Mouse (Mus musculus): ENCODE measurements around the gene Dnajb1.
"Not testable (repeated sequence)": the region's sequence is repeated elsewhere in the genome, so short reads cannot be mapped to it uniquely, and the experiment has no call there.

The Dnajb1 gene

DNA sequence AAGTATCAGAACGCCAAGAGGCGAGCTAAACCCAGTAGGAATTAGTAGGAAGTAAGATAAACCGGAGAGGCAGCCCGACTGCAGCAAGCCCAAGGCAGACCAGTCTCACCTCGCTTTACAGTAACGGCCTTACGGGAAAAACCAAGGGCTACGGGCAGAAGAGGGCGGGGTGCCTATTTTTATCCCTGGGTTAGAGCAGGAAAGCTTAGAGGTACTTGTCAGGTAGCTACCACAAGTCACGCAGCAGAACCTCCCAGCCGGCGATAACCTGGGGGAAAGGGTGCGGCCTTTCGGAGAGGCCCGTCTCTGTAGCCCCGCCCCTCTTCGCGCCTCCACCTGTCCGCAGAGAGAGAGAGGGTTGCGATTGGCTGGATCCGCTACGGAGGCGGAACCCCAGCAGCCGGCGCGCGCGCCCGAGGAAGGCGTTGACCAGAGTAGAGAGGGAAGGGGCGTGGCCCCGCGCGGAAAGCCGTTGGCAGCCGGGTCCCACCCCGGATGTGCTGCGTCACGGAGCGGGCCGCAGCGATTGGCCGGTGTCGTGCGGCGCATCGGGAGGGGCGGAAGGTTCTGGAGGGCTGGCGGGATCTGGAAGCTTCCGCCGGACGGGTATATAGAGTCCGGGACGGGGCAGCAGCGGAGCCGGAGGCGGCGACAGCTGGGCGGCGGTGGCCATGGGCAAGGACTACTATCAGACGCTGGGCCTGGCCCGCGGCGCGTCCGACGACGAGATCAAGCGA lies at the start of gene Dnajb1, which contains the start of gene Tecr:
Gene Dnajb1 (plus strand): TSS at position 533 of the 737 bp plus-strand sequence.
Gene Tecr (minus strand): TSS at position 311 of the 737 bp plus-strand sequence.
- peak; percentile 100 for DNase-seq (ENCODE audit: low spot score in 2 of 2)

DNA sequence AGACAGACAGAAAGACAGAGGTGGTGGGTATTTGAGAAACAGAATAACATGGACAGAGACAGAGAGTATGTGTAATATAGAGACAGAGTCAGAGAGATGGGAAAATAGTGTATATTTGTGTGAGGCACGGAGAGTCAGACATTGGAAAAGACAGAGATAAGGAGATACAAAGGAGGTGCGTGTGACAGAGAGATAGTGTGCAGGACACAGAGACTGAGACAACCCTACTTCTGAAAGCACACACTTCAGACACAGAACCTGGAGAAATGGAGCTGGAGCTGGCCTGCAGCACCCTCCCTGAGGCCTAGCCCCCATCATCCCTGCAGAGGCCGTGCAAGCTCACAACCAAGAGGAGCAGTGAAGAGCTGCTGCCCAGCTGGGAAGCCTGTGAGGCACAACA lies 45.3 kb upstream of the Dnajb1 start:
- no peak for DNase-seq (ENCODE audit: low spot score in 2 of 2)

DNA sequence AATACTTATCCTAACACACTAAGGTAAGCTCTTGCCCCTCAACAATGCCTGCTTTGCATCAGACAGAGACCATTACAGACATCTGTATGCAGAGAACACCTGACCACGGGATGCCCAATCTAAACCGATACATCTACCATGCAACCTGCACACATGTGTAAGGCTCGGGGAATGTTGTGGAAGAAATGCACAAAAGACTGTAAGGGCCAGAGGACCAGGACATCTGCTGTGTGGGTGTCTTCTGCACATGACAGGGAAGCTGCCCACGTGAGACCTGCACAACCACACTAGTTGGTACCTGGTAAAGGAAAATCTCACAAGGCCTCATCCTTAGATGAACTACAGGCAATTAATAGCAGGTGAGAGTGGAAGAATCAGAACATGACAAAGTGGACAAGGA lies 44.7 kb upstream of the Dnajb1 start:
- DNase-seq (ENCODE audit: low spot score in 2 of 2): no peak

DNA sequence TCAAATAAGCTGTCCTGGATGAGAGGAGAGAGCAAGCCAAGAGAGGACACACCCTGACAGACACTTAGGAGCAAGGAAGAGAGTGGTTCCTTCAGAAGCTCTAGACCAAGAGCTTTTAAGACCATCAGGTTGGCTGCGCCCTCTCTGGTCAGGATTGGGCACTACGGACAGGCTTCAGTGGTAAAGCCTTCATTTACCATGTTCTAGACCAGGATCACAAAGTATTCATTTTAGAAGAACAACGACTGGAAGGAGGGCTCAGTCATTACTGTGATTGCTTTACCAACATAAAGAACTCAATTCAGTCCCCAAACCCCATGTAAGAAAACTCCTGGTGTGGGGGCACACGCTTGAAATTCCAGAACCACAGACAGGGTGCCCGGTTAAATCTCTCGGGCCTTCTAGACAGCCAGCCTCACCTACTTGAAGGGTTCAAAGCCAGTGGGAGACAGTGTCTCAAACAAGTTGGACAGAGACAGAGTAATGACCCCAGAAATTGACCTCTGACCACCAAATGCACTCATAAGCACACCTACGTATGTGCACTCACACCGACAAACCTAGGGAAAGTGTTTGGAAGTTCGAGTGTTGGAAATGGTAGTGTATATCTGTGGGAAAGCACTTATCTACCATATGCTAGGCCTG lies 42.1 kb upstream of the Dnajb1 start:
- peak; percentile 26 to 56 for DNase-seq (ENCODE audit: low spot score in 2 of 2)

DNA sequence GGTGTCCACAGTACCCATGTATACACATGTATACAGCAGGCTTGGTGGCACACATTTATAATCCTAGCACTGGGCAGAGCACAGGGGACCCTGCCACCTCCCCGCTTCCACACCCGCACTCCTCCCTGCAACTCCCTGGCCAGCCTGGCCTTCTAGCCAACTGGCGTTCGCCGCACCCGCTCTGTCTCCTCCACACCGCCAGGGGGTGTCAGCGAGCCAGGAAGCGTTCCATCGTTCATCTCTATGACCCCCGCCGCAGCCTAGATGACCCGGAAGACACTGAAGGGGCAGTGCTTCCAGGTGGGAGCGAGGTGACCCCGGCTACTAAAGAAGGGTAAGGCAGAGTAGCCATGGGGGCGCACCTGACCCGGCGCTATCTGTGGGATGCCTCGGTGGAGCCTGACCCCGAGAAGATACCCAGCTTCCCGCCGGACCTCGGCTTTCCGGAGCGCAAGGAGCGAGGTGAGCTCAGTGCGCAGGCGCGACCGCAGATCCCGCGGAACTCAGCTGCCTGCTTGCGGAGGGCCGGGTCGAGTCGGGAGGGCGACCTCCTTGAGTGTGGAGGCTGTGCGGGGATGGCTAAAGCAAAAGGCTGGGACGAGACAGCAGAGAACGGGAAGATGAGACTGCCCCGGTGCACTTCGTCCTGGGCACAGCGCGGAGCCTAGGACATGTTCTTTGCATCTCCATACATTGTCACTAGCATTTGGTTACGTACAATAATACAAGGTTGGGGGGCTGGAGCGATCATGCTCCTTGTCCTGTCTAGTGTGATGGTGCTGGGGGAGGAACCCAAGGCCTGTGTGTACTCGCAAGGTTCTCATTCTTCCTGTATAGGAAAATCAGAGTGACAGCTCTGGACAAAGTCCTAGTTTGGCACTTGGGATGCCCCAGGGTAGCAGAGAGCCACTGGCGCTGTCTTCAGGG lies 41.3 kb upstream of the Dnajb1 start, which contains the start of gene Ndufb7:
Gene Ndufb7 (plus strand): TSS at position 203 of the 927 bp plus-strand sequence.
- peak; percentile 90 to 93 for DNase-seq (ENCODE audit: low spot score in 2 of 2)

DNA sequence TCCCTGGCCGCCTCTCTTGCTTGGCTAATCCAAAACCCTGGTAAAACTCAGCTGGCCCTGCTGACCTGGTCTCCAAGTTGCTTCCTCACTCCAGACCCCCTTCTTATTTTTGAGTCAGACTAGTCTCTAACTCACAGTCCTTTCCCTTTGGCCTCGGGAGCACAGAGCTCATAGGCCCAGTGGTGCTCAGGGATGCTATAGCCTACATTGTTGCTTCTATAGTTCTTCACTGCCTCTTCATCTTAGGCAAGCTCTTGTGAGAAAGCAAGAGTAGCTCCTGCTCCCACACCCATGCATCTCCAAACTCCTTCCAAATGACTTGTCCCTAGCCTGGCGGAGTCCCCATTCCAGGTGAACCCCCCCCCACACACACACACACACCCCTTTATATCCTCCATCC lies 40.3 kb upstream of the Dnajb1 start:
- no peak for DNase-seq (ENCODE audit: low spot score in 2 of 2)

DNA sequence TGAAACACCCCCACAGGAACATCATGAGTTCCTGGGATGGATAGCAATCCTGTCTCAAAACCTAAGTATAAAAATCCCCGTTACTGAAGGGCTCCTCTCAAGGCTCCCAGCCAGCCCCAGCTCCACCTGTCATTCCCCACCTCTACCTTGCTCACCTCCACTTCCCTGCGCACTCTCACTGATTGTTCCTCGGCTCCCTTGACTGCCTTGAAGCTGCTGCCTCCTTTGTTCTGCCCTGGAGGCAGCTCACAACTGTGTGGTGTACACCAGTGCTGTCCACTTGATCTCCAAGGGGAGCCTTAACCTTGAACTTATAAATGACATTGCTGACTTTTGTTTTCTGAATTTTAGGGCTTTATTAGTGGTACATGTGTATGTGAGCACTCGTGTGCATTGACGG lies 39.9 kb upstream of the Dnajb1 start:
- no peak for DNase-seq (ENCODE audit: low spot score in 2 of 2)

DNA sequence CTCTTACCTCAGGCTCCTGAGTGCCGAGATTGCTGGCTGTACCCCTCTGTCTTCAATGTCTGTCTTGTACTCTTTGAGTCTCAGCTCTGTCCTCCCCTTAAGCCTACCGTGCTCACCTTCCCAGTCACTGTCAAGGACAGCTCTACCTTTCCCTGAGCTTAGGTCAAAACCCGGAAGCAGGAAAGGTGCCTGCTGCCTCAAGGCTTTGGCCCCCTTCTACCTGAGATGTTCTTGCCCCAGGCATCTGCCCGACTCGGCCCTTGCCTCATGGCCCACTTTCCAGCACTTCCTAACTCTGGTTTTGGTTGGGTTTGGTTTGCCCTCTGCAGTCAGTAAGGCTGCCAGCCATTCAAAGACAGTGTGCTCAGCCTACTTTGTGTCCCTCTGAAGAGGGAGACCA lies 39.2 kb upstream of the Dnajb1 start:
- DNase-seq (ENCODE audit: low spot score in 2 of 2): no peak

DNA sequence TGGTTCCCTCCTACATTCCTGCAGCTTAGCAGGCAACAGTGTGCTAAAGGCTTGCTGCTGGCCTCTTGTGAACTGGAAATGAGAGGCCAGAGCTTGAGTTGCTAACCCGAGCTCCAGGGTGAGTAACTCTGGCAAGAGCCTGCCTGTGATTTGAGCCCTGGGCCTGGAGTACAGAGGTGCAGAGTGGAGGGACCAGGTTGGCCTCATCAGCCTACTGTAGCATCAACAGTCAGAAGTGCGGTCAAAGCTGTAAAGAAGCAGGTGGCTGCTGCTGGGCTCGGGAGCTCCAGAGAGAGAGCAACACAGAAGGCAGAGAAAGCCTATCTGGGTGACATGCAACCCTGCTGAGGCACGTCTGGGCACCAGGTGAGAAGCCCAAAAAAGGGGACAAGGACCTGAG lies 38.8 kb upstream of the Dnajb1 start:
- no peak for DNase-seq (ENCODE audit: low spot score in 2 of 2)

DNA sequence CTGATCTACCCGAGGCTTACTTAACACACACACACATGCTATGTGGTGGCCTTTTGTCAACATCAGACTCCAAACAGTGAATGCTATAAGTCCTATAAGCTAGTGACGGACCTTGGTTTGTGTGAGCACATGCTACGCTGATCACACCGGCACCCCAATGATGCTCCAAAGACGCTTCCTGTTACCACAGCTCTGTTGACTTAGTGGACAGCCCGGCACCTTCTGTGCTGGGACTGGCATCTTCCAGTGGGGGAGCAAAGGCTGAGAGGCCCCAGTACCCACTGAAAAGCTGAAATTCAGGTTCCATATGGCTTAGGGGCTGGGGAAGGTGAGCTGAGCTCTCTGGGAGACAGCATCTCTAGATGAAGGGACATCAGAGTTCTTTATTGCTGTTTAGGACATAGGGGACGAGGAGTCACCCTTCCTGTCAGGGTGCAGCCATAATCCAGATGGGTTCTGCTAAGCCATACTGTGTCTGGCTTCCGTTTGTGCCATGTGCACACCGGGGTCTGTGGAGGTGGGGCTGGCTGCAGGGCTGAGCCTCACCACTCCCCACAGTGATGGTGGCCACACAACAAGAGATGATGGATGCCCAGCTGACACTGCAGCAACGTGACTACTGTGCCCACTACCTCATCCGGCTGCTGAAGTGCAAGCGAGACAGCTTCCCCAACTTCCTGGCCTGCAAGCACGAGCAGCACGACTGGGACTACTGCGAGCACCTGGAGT lies 37.6 kb upstream of the Dnajb1 start:
- DNase-seq (ENCODE audit: low spot score in 2 of 2): peak in 1 of 2 experiments; percentile 1

DNA sequence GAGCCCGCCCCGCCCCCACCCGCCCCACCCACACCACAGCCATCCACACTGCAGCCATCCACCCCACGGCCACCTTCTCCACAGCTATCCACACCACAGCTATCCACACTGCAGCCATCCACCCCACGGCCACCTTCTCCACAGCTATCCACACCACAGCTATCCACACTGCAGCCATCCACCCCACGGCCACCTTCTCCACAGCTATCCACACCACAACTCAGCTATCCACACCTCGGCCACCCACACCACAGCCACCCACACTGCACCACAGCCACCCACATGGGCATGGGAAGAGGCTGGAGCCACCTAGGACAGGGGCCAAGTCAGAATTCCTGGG lies 37.0 kb upstream of the Dnajb1 start:
- DNase-seq (ENCODE audit: low spot score in 2 of 2): not testable (repeated sequence)

DNA sequence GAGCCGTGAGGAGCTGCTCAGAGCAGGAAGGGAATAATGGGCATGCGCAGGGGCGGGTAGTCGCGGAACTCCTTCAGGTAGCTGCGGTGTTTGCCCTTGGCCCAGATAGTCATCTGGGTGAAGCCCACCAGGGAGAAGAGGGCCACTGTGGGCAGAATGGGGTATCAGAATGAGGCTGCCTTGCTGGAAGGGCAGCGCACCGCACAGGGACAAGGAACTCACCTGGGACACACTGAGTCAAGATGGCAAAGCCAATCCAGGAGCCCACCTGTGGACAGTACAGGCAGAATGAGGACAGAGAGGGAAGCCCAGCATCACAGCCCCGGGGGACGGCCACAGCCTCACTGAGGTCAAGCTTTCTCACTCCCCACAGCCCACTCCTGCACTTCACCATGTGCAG lies 36.2 kb upstream of the Dnajb1 start:
- DNase-seq (ENCODE audit: low spot score in 2 of 2): no peak

DNA sequence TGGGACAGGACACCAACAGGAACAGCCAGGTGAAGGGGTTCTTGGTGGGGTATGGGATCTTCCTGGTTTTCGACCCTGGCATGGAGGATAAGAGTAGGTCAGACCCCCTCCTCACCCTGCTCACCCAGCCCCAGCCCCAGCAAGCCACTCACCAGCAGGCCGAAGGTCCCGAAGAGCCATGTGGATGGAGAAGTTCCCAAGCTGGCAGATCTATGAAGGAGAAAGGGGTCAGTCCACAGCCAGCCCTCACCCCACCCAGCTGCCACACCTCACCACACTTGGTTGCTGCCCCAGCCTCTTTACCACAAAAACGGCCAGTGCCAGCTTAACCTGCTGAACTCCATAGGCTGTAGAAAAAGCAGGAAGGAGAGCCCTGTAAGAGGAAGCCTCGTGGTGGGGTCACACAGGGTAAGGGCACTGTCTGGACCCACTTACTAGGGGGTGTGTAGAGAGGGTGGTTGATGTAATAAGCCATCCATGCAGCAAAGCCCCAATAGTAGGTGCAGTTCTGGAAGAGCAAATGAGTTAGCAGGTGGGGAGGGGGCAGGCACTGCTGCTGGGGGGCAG lies 35.7 kb upstream of the Dnajb1 start:
- DNase-seq (ENCODE audit: low spot score in 2 of 2): no peak

DNA sequence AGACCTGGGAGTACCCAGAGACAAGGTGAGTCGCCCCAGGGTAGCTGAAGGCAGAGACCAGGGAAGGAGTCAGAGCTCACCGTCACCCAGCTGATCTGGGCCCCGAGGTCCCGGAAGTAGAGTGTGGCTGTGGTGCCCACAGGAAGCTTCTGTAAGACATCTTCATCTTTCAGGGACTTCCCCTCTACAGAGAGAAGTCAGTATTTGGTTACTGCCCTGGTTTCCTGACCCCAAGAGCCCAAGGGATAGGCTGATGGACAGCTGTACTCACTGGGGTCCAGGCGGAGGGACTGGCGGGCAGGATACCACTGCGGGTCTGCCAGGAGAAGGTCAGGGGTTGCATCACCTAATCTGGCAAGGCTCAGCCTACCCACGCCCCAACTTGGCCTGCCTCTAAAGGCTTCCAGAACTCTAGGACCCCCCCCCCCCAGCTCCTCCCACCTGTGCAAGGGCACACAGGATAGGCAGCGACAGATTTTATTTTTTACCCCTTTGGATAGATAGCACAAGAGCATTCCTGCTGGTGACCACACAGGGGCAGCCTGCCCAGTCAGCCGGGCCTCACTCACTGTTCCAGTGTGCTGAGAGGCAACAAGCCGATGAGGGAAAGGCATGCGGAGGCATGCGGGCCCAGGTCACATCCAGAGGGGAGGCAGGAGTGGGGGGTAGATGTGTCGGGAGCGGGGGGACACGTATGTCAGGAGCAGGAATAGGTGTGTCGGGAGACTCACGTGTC lies 34.7 kb upstream of the Dnajb1 start:
- peak; percentile 81 to 84 for DNase-seq (ENCODE audit: low spot score in 2 of 2)

DNA sequence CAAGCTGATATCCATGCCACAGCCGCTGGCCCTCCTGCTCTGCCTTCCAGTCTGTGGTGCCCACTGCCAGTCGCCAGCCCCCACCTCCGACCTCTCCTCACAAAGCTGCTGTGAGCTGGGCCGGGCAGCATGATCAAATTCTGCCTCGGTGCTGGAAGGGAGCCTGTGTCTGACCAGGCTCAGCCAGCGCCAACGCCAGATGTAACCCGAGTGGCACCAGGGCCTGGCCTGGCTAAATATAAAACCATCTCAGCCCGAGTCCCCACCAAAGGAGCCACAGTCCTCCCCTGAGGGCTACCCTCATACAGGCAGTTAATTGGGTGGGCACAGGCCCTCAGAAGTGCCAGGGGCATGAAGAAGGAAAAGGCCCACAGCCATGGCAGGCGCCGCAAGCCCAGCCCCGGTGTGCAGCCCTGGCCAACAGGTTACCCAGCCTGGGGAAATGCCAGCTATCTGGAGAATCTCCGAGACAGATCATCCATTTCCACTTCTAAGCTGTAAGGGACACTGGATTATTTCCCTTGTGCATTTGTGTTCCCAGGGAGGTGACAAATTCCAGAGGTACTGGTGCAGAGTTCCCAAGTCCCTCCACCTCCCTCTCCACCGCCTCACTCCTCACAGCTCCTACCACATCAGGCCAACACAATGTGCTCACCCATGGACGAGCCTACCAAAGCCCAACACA lies 33.2 kb upstream of the Dnajb1 start:
- DNase-seq (ENCODE audit: low spot score in 2 of 2): peak in 1 of 2 experiments; percentile 0

DNA sequence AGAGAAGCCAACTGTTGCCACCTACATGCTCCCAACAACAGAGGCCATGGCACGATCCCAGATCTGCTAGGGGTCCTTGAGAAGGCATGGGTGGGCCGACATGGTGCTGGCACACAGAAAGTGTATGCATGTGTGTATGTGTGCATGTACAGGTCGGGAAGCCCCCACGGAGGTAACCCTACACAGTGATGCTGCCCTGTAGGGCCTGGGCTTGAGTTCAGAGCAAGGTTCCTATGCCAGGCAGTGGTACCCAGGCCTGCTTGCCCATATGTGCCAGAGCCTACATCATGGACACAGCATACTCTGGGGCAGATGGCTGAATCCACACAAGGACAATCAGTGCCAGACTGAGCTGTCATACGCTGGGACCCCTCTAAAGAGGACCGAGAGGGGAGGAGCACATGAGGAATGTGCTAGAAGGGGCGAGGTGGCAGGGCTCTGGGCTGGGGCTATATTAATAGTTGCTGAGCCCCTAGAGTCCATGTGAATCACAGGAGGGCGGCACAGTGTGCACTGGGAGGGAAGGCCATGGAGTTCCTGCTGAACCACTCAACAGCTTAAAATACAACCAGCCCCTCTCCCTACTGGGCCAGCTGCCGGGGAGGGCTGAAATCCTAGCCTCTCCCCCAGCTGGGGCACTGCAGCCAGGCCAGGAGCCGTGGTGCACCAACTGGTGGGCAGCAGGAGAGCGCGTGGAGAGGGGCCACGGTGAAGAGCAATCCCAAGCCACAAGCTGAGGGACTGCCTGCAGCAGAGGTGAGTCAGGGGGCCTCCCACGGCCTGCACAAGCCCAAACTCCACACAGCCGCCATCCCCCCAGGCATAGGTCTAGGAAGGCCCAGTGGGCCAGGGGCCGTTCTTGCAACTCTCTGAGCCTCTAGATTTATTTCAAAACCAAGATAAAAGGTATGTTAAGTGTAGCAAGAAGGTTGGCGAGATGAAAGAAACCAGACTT lies 32.2 kb upstream of the Dnajb1 start:
- peak in 1 of 2 experiments; percentile 0 for DNase-seq (ENCODE audit: low spot score in 2 of 2)

DNA sequence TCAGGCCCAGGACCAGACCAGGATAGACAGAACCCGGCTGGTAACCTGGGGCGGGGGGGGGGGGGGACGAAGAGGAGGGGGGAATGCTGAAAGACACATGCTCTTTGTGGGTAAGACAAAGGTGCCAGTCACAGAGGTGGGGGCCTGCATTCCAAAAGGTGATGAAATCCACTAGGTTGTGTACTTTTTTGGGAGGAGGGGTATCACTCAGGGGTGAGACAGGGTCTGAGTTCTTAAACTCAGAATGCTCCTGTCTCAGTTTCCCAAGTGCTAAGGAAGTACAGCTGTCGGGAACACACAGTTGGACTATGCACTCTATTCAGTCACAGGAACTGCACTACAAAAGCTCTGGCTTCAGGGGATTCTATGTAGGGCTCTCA lies 31.5 kb upstream of the Dnajb1 start:
- peak in 1 of 2 experiments; percentile 0 for DNase-seq (ENCODE audit: low spot score in 2 of 2)

DNA sequence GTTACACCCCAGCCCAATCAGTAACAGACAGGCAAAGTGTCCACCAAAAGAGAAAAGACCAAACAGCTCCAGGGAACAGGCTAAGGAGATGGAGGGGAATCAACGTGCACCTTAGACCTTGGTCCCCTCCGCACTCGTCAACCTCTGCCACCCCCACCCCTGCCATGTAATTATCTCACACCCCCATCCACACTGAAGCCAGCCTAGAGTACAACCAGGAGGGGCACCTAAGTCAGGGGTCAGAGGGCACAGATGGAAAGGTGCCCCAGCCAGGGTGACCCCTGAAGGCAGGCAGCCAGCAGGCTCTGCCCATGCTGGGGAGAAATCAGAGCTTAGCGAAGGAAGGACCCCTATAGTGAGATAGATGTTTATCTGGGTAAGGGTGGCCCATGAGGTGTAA lies 31.1 kb upstream of the Dnajb1 start:
- no peak for DNase-seq (ENCODE audit: low spot score in 2 of 2)

DNA sequence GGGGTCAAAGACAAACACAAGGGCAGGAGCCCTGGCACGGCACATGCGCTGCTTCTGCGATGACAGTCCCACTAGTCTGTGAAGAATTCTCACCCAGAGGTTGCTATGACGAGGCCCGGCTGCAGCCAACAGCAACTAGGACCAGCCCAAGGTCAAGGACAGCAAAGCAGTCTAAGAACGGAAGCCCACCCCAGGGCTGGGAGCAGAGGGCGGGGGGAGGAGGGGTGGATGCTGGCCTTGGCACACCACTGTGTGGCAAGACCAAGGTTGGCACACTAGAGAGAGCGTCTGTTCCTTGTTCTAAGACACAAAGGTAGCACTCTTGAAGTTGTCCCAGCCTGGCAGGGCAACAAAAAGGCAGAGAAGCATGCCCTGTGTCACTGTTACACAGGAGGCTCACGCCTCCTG lies 30.6 kb upstream of the Dnajb1 start:
- DNase-seq (ENCODE audit: low spot score in 2 of 2): no peak
